Mouse (Mus musculus) embryonic fibroblast, embryonic 13.5 days (primary cell): ENCODE data around the gene Col8a1. TPM values are rescaled to one million over a fixed set of nuclear protein-coding genes. Genes with fewer than 3 reads are reported as not detected.
A peak's percentile ranks its signal among the peaks of the same experiment; 100 is the strongest.

Experiments
- H3K27ac ChIP-seq: 2 replicates; pipeline ENCODE4 v1.5.1; 2012; ENCODE audit warnings: low read length, control low read depth, inconsistent platforms; ENCODE audit not compliant: insufficient read depth
- H3K4me1 ChIP-seq: 2 replicates; pipeline ENCODE4 v1.6.1; 2011; ENCODE audit warnings: low read length; ENCODE audit not compliant: control insufficient read depth, insufficient read depth
- H3K4me3 ChIP-seq: 2 replicates; pipeline ENCODE4 v1.5.1; 2011; ENCODE audit warnings: mild to moderate bottlenecking, control low read depth, low read length; ENCODE audit not compliant: insufficient read depth
- CTCF ChIP-seq: IDR thresholded peaks from 2 replicates; pipeline ENCODE4 v1.5.1; 2011; ENCODE audit warnings: mild to moderate bottlenecking, control low read depth, low read length, moderate library complexity, borderline replicate concordance; ENCODE audit not compliant: insufficient read depth
- POLR2A ChIP-seq: IDR thresholded peaks from 2 replicates; pipeline ENCODE4 v1.6.1; 2011; ENCODE audit warnings: low read depth, mild to moderate bottlenecking, control low read depth, low read length, moderate library complexity
- polyA plus RNA-seq: library from polyadenylated mRNA; stranded (reverse); fragments of >200 nt; gene quantifications from 2 replicates; pipeline ENCODE4 v1.2.4, GENCODE M21; 2011; ENCODE audit warnings: low read depth; ENCODE audit not compliant: missing spikeins, insufficient read length

Gene Col8a1
- polyA plus RNA-seq, 1 experiment: 294 TPM

GRCm38 (mm10) chr16:57606444-57607227 lies 147.9 kb downstream of the Col8a1 start, which contains the start of gene Cmss1:
Cmss1 (minus strand) TSS chr16:57606864.
- TF ChIP-seq CTCF (no peak), POLR2A (peak; percentile 52; the same call in 1 of the 2 replicates)
- peak within 1 kb of the TSS; percentile 32 for H3K27ac ChIP-seq
- H3K4me3 ChIP-seq: peak within 1 kb of the TSS; percentile 64
- H3K4me1 ChIP-seq: no peaks in the 10 kb centered on the region

DNA sequence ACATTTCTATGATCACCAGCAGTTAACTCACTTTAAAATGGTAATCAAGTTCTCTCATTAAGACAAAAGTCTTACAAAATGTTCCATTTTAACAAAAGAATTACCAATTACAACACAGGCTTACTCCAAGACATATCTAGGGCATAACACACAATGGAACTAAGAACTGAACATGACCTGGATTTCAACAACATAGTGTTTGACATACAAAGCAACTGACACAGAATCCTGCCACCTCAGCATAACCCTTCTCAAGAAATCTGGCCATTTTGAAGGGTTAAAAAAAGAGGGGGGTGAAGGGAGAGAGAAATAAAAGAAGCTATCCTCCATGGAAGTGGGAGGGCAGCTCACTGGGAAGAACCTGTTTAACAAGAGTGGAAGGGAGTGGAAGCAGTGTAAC lies 153.5 kb downstream of the Col8a1 start:
- H3K4me1 ChIP-seq: no peaks in the 10 kb centered on the region
- no peak for TF ChIP-seq POLR2A
- TF ChIP-seq CTCF: no peak
- H3K4me3 ChIP-seq: no peak overlapping the region
- H3K27ac ChIP-seq: no peak overlapping the region

GRCm38 (mm10) chr16:57597295-57597957 lies 157.1 kb downstream of the Col8a1 start:
- Histone ChIP-seq H3K27ac (no peak overlapping the region), H3K4me3 (no peak overlapping the region), H3K4me1 (no peaks in the 10 kb centered on the region)
- TF ChIP-seq CTCF: no peak
- TF ChIP-seq POLR2A: no peak

DNA sequence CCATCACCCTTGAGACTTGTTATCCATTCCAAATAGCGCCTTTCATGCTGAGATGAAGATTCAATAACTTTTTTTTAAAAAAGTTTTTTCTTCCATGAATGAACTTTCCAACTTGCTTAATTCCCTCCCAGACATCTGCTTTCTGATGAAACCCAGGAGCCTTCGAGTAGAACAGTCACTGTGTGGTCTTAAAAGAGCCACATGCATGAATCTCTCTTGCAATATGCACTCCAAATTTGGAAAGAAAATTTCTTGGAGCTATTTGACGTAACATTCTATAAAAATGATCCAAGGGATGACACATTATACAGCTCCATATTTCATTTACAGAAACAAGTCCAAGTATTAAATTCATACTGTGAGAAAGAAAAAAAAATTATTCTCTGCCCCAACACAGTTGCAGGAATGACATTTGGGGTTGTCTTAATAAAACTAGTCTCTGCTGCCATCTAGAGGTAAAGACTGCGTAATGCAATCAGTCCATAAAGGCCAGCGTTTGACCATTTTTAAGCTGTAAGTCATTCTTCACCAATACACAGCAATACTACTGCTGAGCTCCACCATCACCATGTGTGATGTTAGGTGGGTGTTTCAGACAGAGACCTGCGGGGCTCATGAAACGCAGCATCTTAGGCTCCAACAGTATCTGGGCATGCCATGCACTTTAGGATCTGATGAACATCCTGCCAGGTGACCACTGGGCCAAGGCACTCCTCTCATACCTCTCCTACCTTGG lies 160.9 kb downstream of the Col8a1 start:
- H3K4me1 ChIP-seq: no peaks in the 10 kb centered on the region
- TF ChIP-seq CTCF: no peak
- H3K4me3 ChIP-seq: no peak overlapping the region
- H3K27ac ChIP-seq: no peak overlapping the region

- Histone ChIP-seq H3K27ac (no peak overlapping the region), H3K4me1 (no peaks in the 10 kb centered on the region), H3K4me3 (no peak overlapping the region)
- TF ChIP-seq CTCF (no peak), POLR2A (no peak)
These were observed 169.3 kb downstream of the Col8a1 start for GRCm38 (mm10) chr16:57585201-57585600.

DNA sequence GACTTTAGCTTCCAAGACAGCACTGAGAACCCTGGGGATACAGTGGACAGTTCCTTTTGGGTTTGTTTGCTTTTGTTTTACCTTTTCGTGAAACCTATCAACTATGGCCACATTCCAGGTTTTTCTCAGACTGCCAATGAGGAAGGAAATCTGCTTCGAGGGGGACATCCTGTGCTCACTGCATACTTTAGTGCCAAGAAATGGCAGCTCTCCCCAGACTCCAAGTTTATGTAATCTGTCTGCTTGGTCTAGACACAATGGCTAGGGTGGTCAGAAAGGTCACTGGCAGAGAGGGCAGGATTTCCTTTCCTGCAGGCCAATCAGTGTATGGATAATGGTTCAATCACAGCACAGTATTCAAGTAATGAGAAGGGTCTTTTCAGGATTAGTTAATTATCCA lies 172.5 kb downstream of the Col8a1 start:
- no peak for TF ChIP-seq POLR2A
- TF ChIP-seq CTCF: no peak

DNA sequence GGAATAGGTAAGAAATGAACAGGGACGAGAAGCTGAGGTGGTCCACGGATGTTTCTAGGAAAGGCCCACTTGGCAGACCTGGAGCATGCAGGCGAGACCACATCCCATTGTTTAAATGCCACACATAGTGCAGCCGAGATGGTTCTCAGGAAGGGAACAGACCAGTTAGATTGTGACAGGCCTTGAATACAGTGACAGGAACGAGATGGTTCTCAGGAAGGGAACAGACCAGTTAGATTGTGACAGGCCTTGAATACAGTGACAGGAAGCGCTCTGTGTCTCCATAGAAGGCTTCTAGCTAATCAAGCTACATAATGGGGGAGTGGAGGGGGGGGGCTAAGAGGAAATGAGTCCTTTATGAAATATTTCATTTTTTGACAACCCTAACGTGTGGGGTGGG lies 174.5 kb downstream of the Col8a1 start:
- H3K4me1 ChIP-seq: no peaks in the 10 kb centered on the region
- H3K4me3 ChIP-seq: no peak overlapping the region
- H3K27ac ChIP-seq: no peak overlapping the region
- TF ChIP-seq CTCF (no peak), POLR2A (no peak)

More for the DNA sequence above, 172.5 kb downstream of the Col8a1 start:
- Histone ChIP-seq H3K27ac (no peak overlapping the region), H3K4me3 (no peak overlapping the region), H3K4me1 (no peaks in the 10 kb centered on the region)

GRCm38 (mm10) chr16:57577519-57577918 lies 177.0 kb downstream of the Col8a1 start:
- Histone ChIP-seq H3K27ac (no peak overlapping the region), H3K4me1 (no peaks in the 10 kb centered on the region; the same call in 1 of the 2 replicates), H3K4me3 (no peak overlapping the region)
- TF ChIP-seq POLR2A: no peak
- TF ChIP-seq CTCF: no peak

- Histone ChIP-seq H3K4me3 (no peak overlapping the region), H3K27ac (no peak overlapping the region), H3K4me1 (peaks cover 8% of the 10 kb centered on the region)
- TF ChIP-seq POLR2A (no peak), CTCF (no peak)
These were observed 178.7 kb downstream of the Col8a1 start for GRCm38 (mm10) chr16:57575764-57576388.

Other genes starting within 250 kb of the Col8a1 start
- 6.3 and 9.0 TPM in 2 replicates for gene Cmss1, start 147.9 kb downstream of the Col8a1 start, polyA plus RNA-seq